Mouse (Mus musculus) testis, adult 2 months (tissue): ENCODE data around the gene Foxa3. TPM values are rescaled to one million over a fixed set of nuclear protein-coding genes. Genes with fewer than 3 reads are reported as not detected.

Experiments
- H3K27ac ChIP-seq: fragments of 200-500 bp; 2 replicates; pipeline ENCODE4 v1.5.1; 2012; ENCODE audit warnings: low read depth, low read length; ENCODE audit not compliant: control insufficient read depth, insufficient read depth
- H3K27me3 ChIP-seq: fragments of 200-500 bp; 2 replicates; pipeline ENCODE4 v1.6.1; 2012; ENCODE audit warnings: mild to moderate bottlenecking, low read length, moderate library complexity; ENCODE audit not compliant: control insufficient read depth, insufficient read depth
- H3K36me3 ChIP-seq: fragments of 200-500 bp; 2 replicates; pipeline ENCODE4 v1.6.1; 2012; ENCODE audit warnings: mild to moderate bottlenecking, low read length; ENCODE audit not compliant: control insufficient read depth, insufficient read depth
- H3K4me1 ChIP-seq: fragments of 200-500 bp; 2 replicates; pipeline ENCODE4 v1.6.1; 2012; ENCODE audit warnings: low read length; ENCODE audit not compliant: control insufficient read depth, insufficient read depth
- H3K4me3 ChIP-seq: fragments of 200-500 bp; 2 replicates; pipeline ENCODE4 v1.5.1; 2012; ENCODE audit warnings: low read depth, mild to moderate bottlenecking, low read length, moderate library complexity, mixed read lengths; ENCODE audit not compliant: control insufficient read depth
- CTCF ChIP-seq: fragments of 200-500 bp; IDR thresholded peaks from 2 replicates; pipeline ENCODE4 v1.5.1; 2012; ENCODE audit warnings: low read depth, mild to moderate bottlenecking, inconsistent platforms, low read length, moderate library complexity; ENCODE audit not compliant: control insufficient read depth, insufficient read depth, insufficient replicate concordance
- POLR2A ChIP-seq: fragments of 200-500 bp; IDR thresholded peaks from 2 replicates; pipeline ENCODE4 v1.6.1; 2012; ENCODE audit warnings: low read depth, mild to moderate bottlenecking, inconsistent platforms, low read length, moderate library complexity; ENCODE audit not compliant: control insufficient read depth
- polyA plus RNA-seq: library from polyadenylated mRNA; depleted of rRNA; stranded (reverse); fragments of >200 nt; gene quantifications from 2 replicates; pipeline ENCODE4 v1.2.3, GENCODE M21; 2012

The Foxa3 gene
- polyA plus RNA-seq, 1 experiment, result 2.1 TPM

- Histone ChIP-seq H3K27me3 (no peaks in the 10 kb centered on the region), H3K27ac (peak within 1 kb of the TSS; percentile 90), H3K36me3 (no peaks in the 10 kb centered on the region), H3K4me1 (peaks cover 39% of the 10 kb centered on the region), H3K4me3 (peak within 1 kb of the TSS; percentile 89)
- peak; percentile 81 for TF ChIP-seq POLR2A
- TF ChIP-seq CTCF, result no peak
These were observed 19.3 kb downstream of the Foxa3 start, which contains the start of gene Irf2bp1 for GRCm38 (mm10) chr7:19003902-19004630. Irf2bp1 (plus strand) TSS chr7:19004044.

DNA sequence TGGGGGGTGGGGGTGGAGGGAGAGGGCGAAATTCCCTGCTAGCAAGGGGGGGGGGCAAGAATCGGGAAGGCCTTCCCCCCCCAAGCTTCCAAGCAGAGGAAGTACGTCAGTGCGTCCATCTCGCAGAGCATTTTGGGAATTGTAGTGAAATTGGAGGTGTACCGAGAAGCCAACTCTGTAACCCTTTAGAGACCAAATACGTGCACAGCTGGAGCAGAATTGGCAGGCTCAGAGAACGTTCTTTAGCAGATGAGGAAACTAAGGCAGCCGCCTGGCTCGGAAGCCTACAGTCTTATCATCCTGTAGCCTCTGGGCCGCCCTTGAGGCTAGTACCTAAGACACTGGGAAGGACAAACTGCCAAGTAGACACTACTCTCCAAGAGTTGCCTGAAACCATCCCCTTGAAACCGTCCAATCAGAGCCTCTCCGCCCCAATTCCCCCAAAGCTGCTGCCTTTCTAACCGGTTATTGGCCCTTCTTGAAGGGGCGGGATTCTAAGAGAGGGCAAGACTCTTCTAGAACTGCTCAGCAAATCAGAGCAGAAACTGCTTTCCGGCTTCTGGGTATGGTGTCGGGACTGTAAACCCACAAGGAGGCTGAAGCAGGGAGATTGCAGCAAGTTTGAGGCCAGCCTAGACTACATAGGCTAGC is 20.4 kb downstream of the Foxa3 start:
- TF ChIP-seq POLR2A, result no peak
- no peak for TF ChIP-seq CTCF
- H3K4me3 ChIP-seq, result peak overlapping the region; percentile 73
- H3K27me3 ChIP-seq, result no peaks in the 10 kb centered on the region
- peak overlapping the region; percentile 65; the same call in 1 of the 2 replicates for H3K27ac ChIP-seq
- peaks cover 39% of the 10 kb centered on the region for H3K4me1 ChIP-seq
- no peaks in the 10 kb centered on the region for H3K36me3 ChIP-seq

DNA sequence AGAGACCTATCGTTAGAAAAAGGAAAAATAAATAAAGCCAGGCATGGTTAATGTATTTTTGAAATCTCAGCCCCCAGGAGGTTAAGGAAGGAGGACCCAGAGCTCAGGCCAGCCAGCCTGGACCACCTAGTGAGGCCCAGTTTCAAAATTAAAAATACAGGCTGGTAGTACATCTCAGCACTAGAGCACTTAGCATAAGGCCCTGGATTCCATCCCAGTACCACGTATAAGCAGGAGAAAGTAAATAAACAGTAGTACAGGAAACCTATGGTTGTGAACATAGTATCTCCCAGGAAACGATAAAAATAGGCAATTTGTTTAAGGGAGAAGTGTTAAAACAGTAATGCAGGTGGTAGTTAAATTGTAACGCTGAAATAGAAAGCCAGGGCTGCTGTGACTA is 21.2 kb downstream of the Foxa3 start:
- TF ChIP-seq POLR2A (no peak), CTCF (no peak)
- H3K27ac ChIP-seq, result no peak overlapping the region
- no peak overlapping the region for H3K4me3 ChIP-seq
- no peaks in the 10 kb centered on the region for H3K36me3 ChIP-seq
- H3K4me1 ChIP-seq, result peaks cover 39% of the 10 kb centered on the region
- no peaks in the 10 kb centered on the region for H3K27me3 ChIP-seq

- H3K27ac ChIP-seq, result no peak overlapping the region
- H3K36me3 ChIP-seq, result no peaks in the 10 kb centered on the region
- TF ChIP-seq CTCF (no peak), POLR2A (no peak)
- no peak overlapping the region for H3K4me3 ChIP-seq
- H3K4me1 ChIP-seq, result peaks cover 39% of the 10 kb centered on the region
- no peaks in the 10 kb centered on the region for H3K27me3 ChIP-seq
These were observed 21.6 kb downstream of the Foxa3 start for GRCm38 (mm10) chr7:19001807-19002085.

- H3K27me3 ChIP-seq, result no peaks in the 10 kb centered on the region
- no peaks in the 10 kb centered on the region for H3K36me3 ChIP-seq
- peaks cover 39% of the 10 kb centered on the region for H3K4me1 ChIP-seq
- peak overlapping the region; percentile 39 for H3K4me3 ChIP-seq
- no peak overlapping the region for H3K27ac ChIP-seq
- TF ChIP-seq POLR2A (no peak), CTCF (no peak)
These were observed 22.1 kb downstream of the Foxa3 start for GRCm38 (mm10) chr7:19001066-19001806.

DNA sequence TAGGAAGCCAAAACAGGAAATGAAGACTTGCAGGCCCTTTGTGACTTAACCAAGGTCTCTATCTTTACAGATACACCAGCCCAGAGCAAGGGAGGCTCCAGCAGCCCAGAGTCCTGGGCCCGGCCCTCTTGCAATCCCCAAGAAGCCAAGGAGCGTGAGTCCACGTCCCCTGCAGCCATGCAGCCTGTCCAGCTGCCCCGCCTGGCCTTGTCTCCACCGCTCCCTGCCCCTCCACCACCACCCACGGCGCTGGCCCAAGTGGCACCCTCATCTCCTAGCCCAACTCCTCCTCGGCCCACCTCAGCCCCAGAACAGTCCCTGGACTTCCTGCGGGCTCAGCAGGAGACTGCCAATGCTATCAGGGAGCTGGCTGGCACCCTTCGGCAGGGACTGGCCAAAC is 22.9 kb downstream of the Foxa3 start:
- no peaks in the 10 kb centered on the region for H3K36me3 ChIP-seq
- peaks cover 34% of the 10 kb centered on the region for H3K4me1 ChIP-seq
- H3K27me3 ChIP-seq, result no peaks in the 10 kb centered on the region
- TF ChIP-seq CTCF (no peak), POLR2A (no peak)
- H3K27ac ChIP-seq, result no peak overlapping the region
- peak overlapping the region; percentile 68 for H3K4me3 ChIP-seq

GRCm38 (mm10) chr7:18998835-18999234 is 24.5 kb downstream of the Foxa3 start:
- TF ChIP-seq POLR2A (no peak), CTCF (no peak)
- Histone ChIP-seq H3K27me3 (no peaks in the 10 kb centered on the region), H3K27ac (no peak overlapping the region), H3K4me3 (no peak overlapping the region), H3K4me1 (peaks cover 24% of the 10 kb centered on the region), H3K36me3 (no peaks in the 10 kb centered on the region)
